Mouse (Mus musculus) kidney, embryonic 14.5 days (tissue): ENCODE results near the gene Plcg2. TPM values are rescaled to one million over a fixed set of nuclear protein-coding genes. Genes with fewer than 3 reads are reported as not detected.
A peak's percentile ranks its signal among the peaks of the same experiment; 100 is the strongest.

Experiments
- ATAC-seq: fragments of 200-750 bp; cut with Nextera tagmentation; 2 replicates; pipeline ENCODE4 v1.8.0; 2017; ENCODE audit warnings: moderate number of reproducible peaks, mild to moderate bottlenecking, moderate TSS enrichment, moderate library complexity; ENCODE audit not compliant: low FRiP score, low TSS enrichment
- H3K27ac ChIP-seq: fragments of 300-500 bp; sonication (generic); 2 replicates; pipeline ENCODE4 v1.5.1; 2014; ENCODE audit warnings: low read depth, mild to moderate bottlenecking, low read length, moderate library complexity, mixed read lengths
- H3K27me3 ChIP-seq: fragments of 300-500 bp; sonication (generic); 2 replicates; pipeline ENCODE4 v1.6.1; 2014; ENCODE audit warnings: mild to moderate bottlenecking, low read length; ENCODE audit not compliant: control insufficient read depth, insufficient read depth
- H3K36me3 ChIP-seq: fragments of 300-500 bp; sonication (generic); 2 replicates; pipeline ENCODE4 v1.6.1; 2014; ENCODE audit warnings: low read length, mixed read lengths; ENCODE audit not compliant: control insufficient read depth, insufficient read depth
- H3K4me1 ChIP-seq: fragments of 300-500 bp; sonication (generic); 2 replicates; pipeline ENCODE4 v1.6.1; 2014; ENCODE audit warnings: low read length, mixed read lengths; ENCODE audit not compliant: control insufficient read depth, insufficient read depth
- H3K4me2 ChIP-seq: fragments of 300-500 bp; sonication (generic); replicated peaks from 2 replicates; pipeline ENCODE4 v1.6.1; 2014; ENCODE audit warnings: low read depth, mild to moderate bottlenecking, low read length
- H3K4me3 ChIP-seq: fragments of 300-500 bp; sonication (generic); 2 replicates; pipeline ENCODE4 v1.5.1; 2014; ENCODE audit warnings: mild to moderate bottlenecking, low read length
- H3K9ac ChIP-seq: fragments of 300-500 bp; sonication (generic); 2 replicates; pipeline ENCODE4 v1.6.1; 2014; ENCODE audit warnings: low read depth, mild to moderate bottlenecking, low read length, moderate library complexity
- H3K9me3 ChIP-seq: fragments of 300-500 bp; sonication (generic); 2 replicates; pipeline ENCODE4 v1.6.1; 2016; ENCODE audit warnings: low read length; ENCODE audit not compliant: control insufficient read depth
- WGBS: fragments of 180-500 bp; shearing (Covaris S2); extraction: QIAGEN DNeasy Blood & Tissue Kit; methylation state at CpG from one replicate; pipeline ENCODE4 v1.1.7; 2014; 5-methylcytosine and 5-hydroxymethylcytosine counted together
- polyA plus RNA-seq: library from polyadenylated mRNA; unstranded; fragments of >200 nt; fragmentation: Nextera tagmentation; extraction: Ambion mirVana; gene quantifications from 2 replicates; pipeline ENCODE4 v1.2.1, GENCODE M21; 2014

Plcg2 gene
- polyA plus RNA-seq, 1 experiment from 2014 or later, result 5.0 TPM

GRCm38 (mm10) chr8:117500232-117500823 is 2.2 kb downstream of the Plcg2 start:
- no peaks in the 10 kb centered on the region for H3K36me3 ChIP-seq
- WGBS, result 76% methylated on average over 5 of the region's 5 CpGs
- peaks cover 17% of the 10 kb centered on the region for H3K27me3 ChIP-seq
- no peak overlapping the region for H3K27ac ChIP-seq
- no peaks in the 10 kb centered on the region for H3K4me1 ChIP-seq
- H3K4me3 ChIP-seq, result no peak overlapping the region
- no peak for ATAC-seq
- H3K9ac ChIP-seq, result no peak overlapping the region
- no peak overlapping the region for H3K4me2 ChIP-seq
- no peaks in the 10 kb centered on the region for H3K9me3 ChIP-seq

- Histone ChIP-seq H3K27ac (no peak overlapping the region), H3K4me3 (no peak overlapping the region), H3K27me3 (peaks cover 17% of the 10 kb centered on the region), H3K4me2 (no peak overlapping the region), H3K9ac (no peak overlapping the region), H3K4me1 (no peaks in the 10 kb centered on the region), H3K9me3 (no peaks in the 10 kb centered on the region), H3K36me3 (no peaks in the 10 kb centered on the region)
- 92% methylated on average over 6 of the region's 6 CpGs for WGBS
- ATAC-seq, result no peak
Measured at GRCm38 (mm10) chr8:117501323-117501722, 3.2 kb downstream of the Plcg2 start.

GRCm38 (mm10) chr8:117503405-117504069 is 5.4 kb downstream of the Plcg2 start:
- peaks cover 9% of the 10 kb centered on the region for H3K27me3 ChIP-seq
- H3K9me3 ChIP-seq, result no peaks in the 10 kb centered on the region
- H3K4me2 ChIP-seq, result no peak overlapping the region
- ATAC-seq, result no peak
- WGBS, result 76% methylated on average over 13 of the region's 13 CpGs
- no peaks in the 10 kb centered on the region for H3K4me1 ChIP-seq
- no peaks in the 10 kb centered on the region for H3K36me3 ChIP-seq
- H3K9ac ChIP-seq, result no peak overlapping the region
- no peak overlapping the region for H3K4me3 ChIP-seq
- H3K27ac ChIP-seq, result no peak overlapping the region

- ATAC-seq, result no peak
- Histone ChIP-seq H3K9ac (no peak overlapping the region), H3K9me3 (no peaks in the 10 kb centered on the region), H3K4me1 (no peaks in the 10 kb centered on the region), H3K4me2 (no peak overlapping the region), H3K27me3 (no peaks in the 10 kb centered on the region), H3K27ac (no peak overlapping the region), H3K4me3 (no peak overlapping the region), H3K36me3 (no peaks in the 10 kb centered on the region)
- 89% methylated on average over 8 of the region's 8 CpGs for whole genome bisulfite sequencing
Measured at GRCm38 (mm10) chr8:117507703-117508102, 9.6 kb downstream of the Plcg2 start.

- H3K9ac ChIP-seq, result no peak overlapping the region
- H3K36me3 ChIP-seq, result no peaks in the 10 kb centered on the region
- H3K4me2 ChIP-seq, result no peak overlapping the region
- WGBS, result 67% methylated on average over 14 of the region's 14 CpGs
- H3K4me3 ChIP-seq, result no peak overlapping the region
- 0 out of 2 replicates have a peak overlapping the region, but pooled peaks have one; percentile 1 for H3K27ac ChIP-seq
- no peak for ATAC-seq
- H3K27me3 ChIP-seq, result no peaks in the 10 kb centered on the region
- no peaks in the 10 kb centered on the region for H3K9me3 ChIP-seq
- no peaks in the 10 kb centered on the region for H3K4me1 ChIP-seq
Measured at GRCm38 (mm10) chr8:117516876-117517565, 18.9 kb downstream of the Plcg2 start.

GRCm38 (mm10) chr8:117517861-117518260 is 19.8 kb downstream of the Plcg2 start:
- no peak for ATAC-seq
- Histone ChIP-seq H3K9me3 (no peaks in the 10 kb centered on the region), H3K4me3 (no peak overlapping the region), H3K27ac (no peak overlapping the region), H3K4me1 (no peaks in the 10 kb centered on the region), H3K27me3 (no peaks in the 10 kb centered on the region), H3K36me3 (no peaks in the 10 kb centered on the region), H3K9ac (no peak overlapping the region), H3K4me2 (no peak overlapping the region)
- WGBS, result 75% methylated on average over 9 of the region's 9 CpGs

- Histone ChIP-seq H3K4me2 (no peak overlapping the region), H3K4me3 (no peak overlapping the region), H3K27me3 (no peaks in the 10 kb centered on the region), H3K4me1 (no peaks in the 10 kb centered on the region), H3K9ac (no peak overlapping the region), H3K9me3 (no peaks in the 10 kb centered on the region), H3K27ac (no peak overlapping the region), H3K36me3 (no peaks in the 10 kb centered on the region)
- no peak for ATAC-seq
- 74% methylated on average over 4 of the region's 4 CpGs for WGBS
Measured at GRCm38 (mm10) chr8:117518873-117519272, 20.8 kb downstream of the Plcg2 start.

GRCm38 (mm10) chr8:117526185-117526584 is 28.1 kb downstream of the Plcg2 start:
- H3K4me1 ChIP-seq, result no peaks in the 10 kb centered on the region; the same call in 1 of the 2 replicates
- no peak overlapping the region for H3K4me2 ChIP-seq
- no peak overlapping the region for H3K4me3 ChIP-seq
- no peak overlapping the region for H3K9ac ChIP-seq
- WGBS, result 27% methylated on average over 2 of the region's 2 CpGs
- H3K9me3 ChIP-seq, result no peaks in the 10 kb centered on the region
- no peak overlapping the region for H3K27ac ChIP-seq
- no peaks in the 10 kb centered on the region for H3K36me3 ChIP-seq
- no peak for ATAC-seq
- H3K27me3 ChIP-seq, result no peaks in the 10 kb centered on the region

GRCm38 (mm10) chr8:117527983-117528382 is 29.9 kb downstream of the Plcg2 start:
- Histone ChIP-seq H3K9ac (no peak overlapping the region), H3K27me3 (no peaks in the 10 kb centered on the region), H3K4me3 (no peak overlapping the region), H3K36me3 (no peaks in the 10 kb centered on the region), H3K9me3 (no peaks in the 10 kb centered on the region), H3K27ac (no peak overlapping the region), H3K4me2 (no peak overlapping the region), H3K4me1 (no peaks in the 10 kb centered on the region; the same call in 1 of the 2 replicates)
- 67% methylated on average over 5 of the region's 5 CpGs for WGBS
- ATAC-seq, result no peak
